Mouse (Mus musculus) 416B (cell line): ENCODE data around the gene Larp7.

Experiments
- DNase-seq: peaks from one replicate; pipeline ENCODE4 v3.0.0; 2011; ENCODE audit warnings: low read depth

The Larp7 gene

GRCm38 (mm10) chr3:127552973-127553719 lies at the start of gene Larp7, which contains the start of gene Zgrf1:
Gene Larp7, minus strand, starts transcription at chr3:127553349.
Gene Zgrf1, plus strand, starts transcription at chr3:127553489.
- peak; percentile 99 for DNase-seq

DNA sequence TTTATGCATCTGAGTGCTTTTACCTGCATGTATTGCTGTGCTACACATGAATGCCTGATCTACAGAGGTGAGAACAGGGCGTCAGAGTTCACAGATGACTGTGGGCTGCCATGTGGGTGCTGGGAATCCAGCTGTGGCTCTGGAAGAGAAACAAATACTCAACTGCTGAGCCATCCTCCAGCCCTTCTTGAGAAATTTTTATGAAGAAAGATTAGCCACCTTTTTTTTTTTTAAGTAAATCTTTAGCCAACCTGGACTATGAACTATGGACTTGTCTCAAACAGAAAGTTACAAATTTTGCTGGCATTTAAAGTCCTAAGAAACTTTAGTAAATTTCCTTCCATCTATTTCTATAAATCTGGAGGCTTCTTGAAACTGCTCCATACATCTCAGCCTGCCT lies 44.0 kb upstream of the Larp7 start:
- no peak for DNase-seq

DNA sequence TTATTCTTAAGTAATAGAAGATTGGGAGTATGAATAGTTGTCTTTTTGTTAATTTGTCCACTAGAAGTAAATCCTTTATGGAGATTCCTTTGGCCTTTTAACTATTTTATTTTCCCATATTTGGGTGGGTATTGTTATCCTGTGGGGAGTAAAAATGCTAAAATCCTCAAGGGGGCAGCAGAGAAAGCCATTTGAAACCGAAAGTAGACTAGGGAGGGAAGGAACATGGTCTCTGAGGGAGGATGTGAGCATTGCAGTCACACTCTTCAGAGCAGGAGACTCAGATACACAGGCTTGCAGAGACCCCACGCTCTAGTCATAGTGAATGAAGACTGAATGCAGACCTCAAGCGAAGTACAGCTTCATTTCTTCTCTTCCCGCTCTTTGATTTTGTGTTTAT lies 19.4 kb upstream of the Larp7 start:
- DNase-seq: peak; percentile 83

DNA sequence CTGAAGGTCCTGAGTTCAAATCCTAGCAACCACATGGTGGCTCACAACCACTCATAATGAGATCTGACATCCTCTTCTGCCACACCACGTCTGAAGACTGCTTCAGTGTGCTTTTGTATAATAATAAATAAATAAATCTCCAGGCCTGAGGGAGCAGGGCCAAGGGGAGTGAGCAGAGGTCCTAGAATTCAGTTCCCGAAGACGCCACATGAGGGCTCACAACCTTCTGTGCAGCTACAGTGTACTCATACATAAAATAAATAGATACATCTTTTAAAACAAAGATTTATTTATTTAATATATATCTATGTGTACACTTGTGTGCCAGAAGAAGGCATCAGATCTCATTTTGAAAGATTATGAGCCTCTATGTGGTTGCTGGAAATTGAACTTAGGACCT lies 12.0 kb upstream of the Larp7 start:
- peak; percentile 36 for DNase-seq

DNA sequence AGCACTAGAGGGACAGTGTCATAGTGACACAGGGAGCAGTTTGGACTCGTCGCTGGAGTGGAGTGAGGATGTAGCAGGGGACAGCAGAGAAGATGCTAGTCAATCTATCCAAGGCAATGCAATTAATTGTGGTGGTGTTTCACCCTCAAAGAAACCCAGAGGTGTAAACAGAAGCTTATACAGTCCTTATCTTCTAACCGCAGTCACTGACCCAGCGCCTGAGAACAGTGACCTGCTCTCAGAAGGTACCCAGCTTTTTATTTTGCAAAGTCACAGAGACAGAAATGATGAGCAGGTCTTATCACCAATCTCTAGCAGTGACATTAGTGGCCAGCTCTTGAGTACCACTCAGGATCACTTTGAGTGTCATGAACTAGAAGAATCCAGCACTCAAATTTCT lies 9.8 kb upstream of the Larp7 start:
- DNase-seq: no peak

GRCm38 (mm10) chr3:127558201-127558600 lies 5.1 kb upstream of the Larp7 start:
- DNase-seq: peak; percentile 45

GRCm38 (mm10) chr3:127554723-127555122 lies 1.6 kb upstream of the Larp7 start:
- peak; percentile 62 for DNase-seq

DNA sequence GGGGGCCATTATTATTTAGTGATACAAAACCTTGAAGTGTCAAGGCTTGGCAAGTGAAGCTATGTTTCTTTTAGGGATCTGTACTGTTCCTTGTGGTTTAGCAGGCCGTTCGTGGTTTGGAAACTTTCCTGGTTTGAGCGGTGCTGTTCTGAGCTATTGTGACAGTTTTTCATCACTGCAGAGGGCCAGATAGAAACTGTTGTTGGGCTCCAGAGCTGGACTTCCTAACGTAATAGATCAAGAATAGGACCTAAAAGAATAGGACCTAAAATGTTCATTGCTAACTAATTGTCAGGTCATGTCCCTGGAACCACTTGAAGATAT lies 533 bp upstream of the Larp7 start:
- DNase-seq: no peak

- no peak for DNase-seq
These were observed 646 bp downstream of the Larp7 start for GRCm38 (mm10) chr3:127552434-127552972.

GRCm38 (mm10) chr3:127547882-127548281 lies 5.3 kb downstream of the Larp7 start:
- DNase-seq: peak; percentile 71

DNA sequence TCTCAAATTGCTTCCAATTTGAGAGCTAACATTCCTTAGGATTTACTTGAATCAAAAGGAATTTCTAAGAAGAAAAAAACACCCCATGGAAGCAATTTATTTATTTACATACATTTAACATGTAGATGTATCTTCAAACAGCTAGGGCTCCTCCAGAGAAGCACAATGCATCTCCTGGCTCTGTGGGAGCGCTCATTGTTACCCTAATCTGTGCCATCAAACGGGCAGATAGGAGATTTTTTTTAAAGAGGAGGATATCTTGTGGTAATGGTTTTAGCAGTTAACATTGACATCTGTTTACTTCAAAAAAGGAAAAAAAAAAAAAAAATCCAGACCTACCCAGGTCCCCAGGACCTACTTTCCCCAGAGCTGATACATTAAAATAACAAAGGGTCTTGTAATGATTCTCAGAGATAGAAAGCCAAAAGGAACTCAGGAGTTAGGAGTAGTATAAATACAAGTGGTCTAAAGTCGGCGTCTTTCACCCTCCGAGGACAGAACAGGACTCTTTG lies 8.5 kb downstream of the Larp7 start:
- no peak for DNase-seq

- DNase-seq: no peak
These were observed 9.2 kb downstream of the Larp7 start for GRCm38 (mm10) chr3:127543976-127544375.

DNA sequence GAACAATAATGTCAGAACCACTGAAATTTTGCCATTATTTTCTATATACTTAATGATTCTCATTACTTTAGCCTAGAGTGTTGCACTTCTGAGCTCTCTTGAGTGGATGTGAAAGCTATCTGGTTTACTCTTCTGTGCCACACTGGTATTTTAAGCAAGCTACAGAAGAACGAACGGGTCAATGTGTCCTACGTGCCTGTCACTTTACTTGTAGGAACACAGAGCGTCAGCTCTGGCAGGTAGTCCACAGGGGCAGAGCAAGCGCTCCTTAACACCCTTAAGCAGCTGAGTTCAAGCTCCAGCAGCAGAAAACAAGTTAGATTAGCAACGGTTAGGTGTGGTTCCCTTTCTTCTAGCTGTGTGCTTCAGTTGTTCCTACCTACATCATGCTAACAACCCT lies 14.0 kb downstream of the Larp7 start:
- DNase-seq: no peak

DNA sequence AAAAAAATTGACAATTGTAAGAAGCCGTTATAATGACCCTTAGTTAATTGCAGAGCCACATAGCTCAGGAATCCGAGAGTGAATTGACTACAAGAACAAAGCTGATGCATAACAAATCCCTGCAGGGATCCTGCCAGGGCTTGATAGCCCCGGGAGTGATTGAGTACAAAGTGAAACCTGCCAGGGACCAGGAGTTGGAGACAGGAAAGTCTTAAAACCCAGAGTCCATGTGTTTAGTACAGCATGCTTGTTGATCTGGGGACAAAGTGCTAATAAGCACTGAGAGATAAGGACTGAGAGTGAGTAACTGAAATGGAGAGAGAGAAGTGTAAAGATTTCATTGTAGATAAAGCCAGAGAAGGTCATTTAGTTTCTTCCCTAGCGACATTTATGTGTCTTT lies 22.9 kb downstream of the Larp7 start:
- peak; percentile 10 for DNase-seq

- DNase-seq: no peak
These were observed 23.3 kb downstream of the Larp7 start for GRCm38 (mm10) chr3:127529824-127530223.

- DNase-seq: no peak
These were observed 23.9 kb downstream of the Larp7 start for GRCm38 (mm10) chr3:127529210-127529609.

DNA sequence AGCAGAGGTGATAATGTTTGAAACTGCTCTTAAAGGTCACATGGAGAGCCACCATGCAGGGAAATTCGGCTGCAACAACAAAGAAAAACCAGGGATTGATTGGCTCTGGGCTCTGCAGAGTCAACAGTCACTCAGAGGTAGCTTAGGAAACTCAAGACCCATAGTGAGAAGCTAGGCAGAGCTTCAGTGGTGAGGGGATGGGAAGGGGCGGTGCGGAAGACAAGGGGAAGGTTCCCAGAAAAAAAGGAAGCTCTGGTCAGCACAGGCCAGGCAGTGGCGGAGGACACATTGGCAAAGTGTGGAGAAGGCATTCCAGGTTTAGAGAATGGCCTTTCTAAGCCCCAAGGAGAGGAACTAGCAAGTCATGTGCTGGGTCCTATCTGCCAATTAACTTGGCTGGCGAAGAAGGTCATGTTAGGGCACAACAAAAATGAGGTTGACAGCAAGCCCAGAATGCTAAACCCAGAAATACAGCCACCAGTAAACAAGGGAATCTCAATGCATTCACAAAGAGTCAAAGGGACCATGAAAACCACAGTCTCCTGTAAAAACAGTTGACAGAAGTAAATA lies 25.6 kb downstream of the Larp7 start:
- no peak for DNase-seq

GRCm38 (mm10) chr3:127525188-127525819 lies 27.8 kb downstream of the Larp7 start:
- DNase-seq: no peak

- peak; percentile 33 for DNase-seq
These were observed 32.0 kb downstream of the Larp7 start for GRCm38 (mm10) chr3:127521156-127521555.

DNA sequence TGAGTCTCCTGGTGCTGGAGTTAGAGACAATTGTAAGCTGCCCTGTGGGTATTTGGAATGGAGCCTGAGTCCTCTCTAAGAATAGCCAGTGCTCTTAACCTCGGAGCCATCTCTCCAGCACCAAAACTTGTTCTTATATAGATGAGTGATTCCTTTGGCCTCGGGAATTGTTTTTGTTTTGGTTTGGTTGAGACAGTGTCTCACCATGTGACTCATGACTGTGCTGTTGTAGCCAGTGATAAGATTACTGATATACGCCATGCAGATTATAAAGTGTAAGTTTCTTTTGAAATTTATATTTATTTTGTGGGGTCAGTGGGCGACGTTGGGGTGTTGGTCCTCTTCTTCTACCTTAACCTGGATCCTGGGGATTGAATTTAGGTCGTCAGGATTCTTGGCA lies 32.8 kb downstream of the Larp7 start:
- no peak for DNase-seq

DNA sequence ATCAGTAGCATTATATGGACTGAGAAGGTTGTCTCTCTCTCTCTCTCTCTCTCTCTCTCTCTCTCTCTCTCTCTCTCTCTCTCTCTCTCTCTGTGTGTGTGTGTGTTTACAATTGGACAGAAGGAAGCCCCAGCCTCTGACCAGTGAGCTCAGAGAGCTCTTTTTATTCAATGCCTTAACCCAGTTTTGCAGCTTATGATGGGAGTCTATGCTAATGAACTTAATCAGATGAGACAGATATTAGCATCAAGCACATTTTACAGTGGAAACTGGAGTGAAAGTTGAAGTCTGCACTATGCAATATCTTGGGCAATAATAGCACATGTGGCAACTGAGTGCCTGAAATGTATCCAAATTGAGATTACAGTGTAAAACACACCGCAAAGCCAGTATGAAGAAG lies 37.9 kb downstream of the Larp7 start:
- DNase-seq: no peak

GRCm38 (mm10) chr3:127513699-127514098 lies 39.5 kb downstream of the Larp7 start:
- no peak for DNase-seq

- no peak for DNase-seq
These were observed 40.3 kb downstream of the Larp7 start for GRCm38 (mm10) chr3:127512794-127513335.
